Comparison of ENCODE assay signal across 8 mouse cellular contexts in genomic region chr17:88274003-88274698, GRCm38 (mm10).
DNase-seq lines count a peak whose midpoint lies in the region; ATAC-seq and TF ChIP-seq lines count a peak whose summit lies in the region.

No protein-coding gene starts in this region.

- 80% methylated on average over 14 of the region's 14 CpGs for WGBS in limb, embryonic 14.5 days
- WGBS in limb, embryonic 10.5 days, result 90% methylated on average over 14 of the region's 14 CpGs
- WGBS in limb, embryonic 15.5 days, result 78% methylated on average over 14 of the region's 14 CpGs

- H3K27ac ChIP-seq in limb, embryonic 14.5 days (replicated peaks; ENCODE audit: low read depth, low read length), result no peak overlapping the region
- H3K27ac ChIP-seq in limb, embryonic 10.5 days, result no peak overlapping the region
- H3K27ac ChIP-seq in limb, embryonic 15.5 days, result no peak overlapping the region

- H3K9me3 ChIP-seq in limb, embryonic 14.5 days (ENCODE audit: control insufficient read depth, low read length), result no peaks in the 10 kb centered on the region
- no peaks in the 10 kb centered on the region for H3K9me3 ChIP-seq in limb, embryonic 10.5 days (replicated peaks)
- H3K9me3 ChIP-seq in limb, embryonic 15.5 days, result no peaks in the 10 kb centered on the region

- H3K27me3 ChIP-seq in limb, embryonic 14.5 days (ENCODE audit: control insufficient read depth, insufficient read depth, low read length), result no peaks in the 10 kb centered on the region
- H3K27me3 ChIP-seq in limb, embryonic 10.5 days (ENCODE audit: low read depth, poor library complexity, severe bottlenecking), result no peaks in the 10 kb centered on the region
- no peaks in the 10 kb centered on the region for H3K27me3 ChIP-seq in limb, embryonic 15.5 days

- no peak overlapping the region for H3K4me2 ChIP-seq in limb, embryonic 14.5 days (replicated peaks; ENCODE audit: low read depth, low read length, severe bottlenecking)
- H3K4me2 ChIP-seq in limb, embryonic 15.5 days, result no peak overlapping the region

- DNase-seq in limb, embryonic 14.5 days (ENCODE audit: low spot score), result peak; percentile 26
- DNase-seq in limb, embryonic 10.5 days (ENCODE audit: low spot score), result no peak
- peak; percentile 49 to 72 for DNase-seq in adrenal gland, postnatal 36 days
- DNase-seq in right cerebral cortex, postnatal 4 days, result peak; percentile 54
- DNase-seq in spleen, adult 18-20 months, result no peak
- DNase-seq in cerebellum, adult 18-20 months, result no peak

- ATAC-seq in limb, embryonic 14.5 days (ENCODE audit: low FRiP score, low read depth), result no peak
- peak; percentile 74 to 90 for ATAC-seq in hematopoietic stem cell, adult 5-6 weeks (replicated peaks in 1 of 2; ENCODE audit: insufficient read depth in 1 of 2, low FRiP score in 2 of 2, low TSS enrichment in 1 of 2, low read depth in 1 of 2, poor library complexity in 2 of 2, severe bottlenecking in 2 of 2)
- ATAC-seq in limb, embryonic 15.5 days (ENCODE audit: insufficient number of reproducible peaks, low FRiP score, low TSS enrichment, low read depth), result 0 out of 2 replicates have a peak, but pooled peaks have one; percentile 30

- H3K9ac ChIP-seq in limb, embryonic 14.5 days (ENCODE audit: low read depth, low read length, severe bottlenecking), result no peak overlapping the region
- no peak overlapping the region for H3K9ac ChIP-seq in limb, embryonic 15.5 days

- TF ChIP-seq POLR2A in limb, embryonic 14.5 days (IDR thresholded peaks at IDR 0.05; ENCODE audit: borderline replicate concordance, extremely low read depth, insufficient read depth, insufficient read length), result no peak

- H3K4me3 ChIP-seq in limb, embryonic 14.5 days (replicated peaks; ENCODE audit: low read length), result no peak overlapping the region
- H3K4me3 ChIP-seq in limb, embryonic 10.5 days, result no peak overlapping the region
- no peak overlapping the region for H3K4me3 ChIP-seq in limb, embryonic 15.5 days

- peaks cover 6% of the 10 kb centered on the region; the same call in 1 of the 2 replicates for H3K4me1 ChIP-seq in limb, embryonic 14.5 days (ENCODE audit: control insufficient read depth, insufficient read depth, low read length)
- peaks cover 3% of the 10 kb centered on the region; the same call in 1 of the 2 replicates for H3K4me1 ChIP-seq in limb, embryonic 10.5 days
- 0 out of 2 replicates have a peak, but pooled peaks cover 2% of the 10 kb centered on the region for H3K4me1 ChIP-seq in limb, embryonic 15.5 days

- H3K36me3 ChIP-seq in limb, embryonic 14.5 days (ENCODE audit: control insufficient read depth, insufficient read depth, low read length), result no peaks in the 10 kb centered on the region
- H3K36me3 ChIP-seq in limb, embryonic 10.5 days, result no peaks in the 10 kb centered on the region
- H3K36me3 ChIP-seq in limb, embryonic 15.5 days, result no peaks in the 10 kb centered on the region

Comparison
In these comparisons a context has a peak if more than half of its experiments do, and no peak if none do; other contexts are left out.
1. DNase-seq: peak in limb, embryonic 14.5 days (single experiment), adrenal gland, postnatal 36 days (2 of 2) and right cerebral cortex, postnatal 4 days (single experiment); none in limb, embryonic 10.5 days (single experiment), spleen, adult 18-20 months (0 of 2) and cerebellum, adult 18-20 months (0 of 2).